Mouse (Mus musculus) thymus, adult 2 months (tissue): ENCODE results near the gene Rasgrp1.

Source experiments
- CTCF ChIP-seq: fragments of 200-500 bp; IDR thresholded peaks from 2 replicates; pipeline ENCODE4 v1.5.1; 2012; ENCODE audit warnings: mild to moderate bottlenecking, control low read depth, low read length, moderate library complexity, borderline replicate concordance; ENCODE audit not compliant: control insufficient read depth, poor library complexity, insufficient read depth; ENCODE audit errors: extremely low read depth
- POLR2A ChIP-seq: fragments of 200-500 bp; IDR thresholded peaks from 2 replicates; pipeline ENCODE4 v1.6.1; 2012; ENCODE audit warnings: mild to moderate bottlenecking, low read length, control low read depth, moderate library complexity; ENCODE audit not compliant: control insufficient read depth, poor library complexity, insufficient read depth; ENCODE audit errors: extremely low read depth

DNA sequence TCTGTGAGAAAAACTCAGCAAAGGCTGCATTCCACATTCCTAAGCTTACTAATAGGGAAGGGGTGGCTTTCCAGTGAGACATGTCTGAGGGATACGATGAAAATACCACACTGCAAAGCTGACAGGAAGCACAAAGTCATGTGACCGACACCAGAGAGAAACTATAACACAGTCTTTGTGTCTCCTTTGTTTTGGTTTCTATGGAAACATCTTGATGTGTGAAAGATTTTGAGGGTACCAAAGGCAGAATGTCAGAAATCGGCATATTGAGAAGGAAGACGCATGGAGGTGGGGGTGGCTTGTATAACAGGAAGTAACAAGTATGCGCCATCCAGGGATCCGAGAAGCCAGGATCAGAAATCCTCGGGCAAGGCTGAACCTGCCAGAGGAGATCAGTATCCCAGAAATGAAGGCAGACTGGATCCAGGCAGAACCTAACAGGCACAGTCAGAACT is 30.3 kb downstream of the Rasgrp1 start:
- TF ChIP-seq POLR2A (no peak), CTCF (no peak)
